Mouse (Mus musculus): ENCODE data around the gene Tsen34. TPM values are rescaled to one million over a fixed set of nuclear protein-coding genes. Genes with fewer than 3 reads are reported as not detected.
A peak's percentile ranks its signal among the peaks of the same experiment; 100 is the strongest.
"Not testable (repeated sequence)": the region's sequence is repeated elsewhere in the genome, so short reads cannot be mapped to it uniquely, and the experiment has no call there.

Tsen34 gene
- total RNA-seq, 1 experiment, result 90.2 TPM

- in situ Hi-C loops (cut with MboI; ENCODE audit: low sequenced_read_pairs in 2 of 2, unreplicated experiment in 2 of 2), result no loop called here
- Histone ChIP-seq H3K27ac (ENCODE audit: insufficient read depth, low read depth, low read length, poor library complexity, severe bottlenecking) (no peak overlapping the region), H3K36me3 (ENCODE audit: control insufficient read depth, insufficient read depth, low read length, poor library complexity, severe bottlenecking) (peaks cover 5% of the 10 kb centered on the region)
Observed at GRCm38 (mm10) chr7:3698471-3698870, 5.8 kb downstream of the Tsen34 start.

GRCm38 (mm10) chr7:3703148-3703878 lies 10.7 kb downstream of the Tsen34 start:
- Histone ChIP-seq H3K4me1 (ENCODE audit: control insufficient read depth in 2 of 2, insufficient read depth in 2 of 2, low read length in 2 of 2, poor library complexity in 1 of 2) (no peaks in the 10 kb centered on the region), H3K9me3 (ENCODE audit: control insufficient read depth, insufficient read depth, low read depth, low read length) (no peaks in the 10 kb centered on the region), H3K9ac (ENCODE audit: insufficient read depth, low read depth, low read length, poor library complexity, severe bottlenecking) (peak overlapping the region; percentile 69; the same call in 1 of the 2 replicates), H3K4me3 (ENCODE audit: insufficient read depth in 1 of 2, low read depth in 1 of 2, low read length in 2 of 2, poor library complexity in 1 of 2, severe bottlenecking in 1 of 2) (peak overlapping the region; percentile 51 to 79), H3K27ac (ENCODE audit: insufficient read depth, low read depth, low read length, poor library complexity, severe bottlenecking) (no peak overlapping the region; the same call in 1 of the 2 replicates), H3K36me3 (ENCODE audit: control insufficient read depth, insufficient read depth, low read length, poor library complexity, severe bottlenecking) (peaks cover 36% of the 10 kb centered on the region)
- TF ChIP-seq CHD2 (IDR thresholded peaks at IDR 0.05; ENCODE audit: low read depth, low read length), result no peak
- DNase-seq (ENCODE audit: low read depth, low spot score), result no peak
- in situ Hi-C loops (cut with MboI; ENCODE audit: low sequenced_read_pairs in 2 of 2, unreplicated experiment in 2 of 2), result no loop called here

More at GRCm38 (mm10) chr7:3698471-3698870, 5.8 kb downstream of the Tsen34 start:
- Histone ChIP-seq H3K4me1 (ENCODE audit: control insufficient read depth in 2 of 2, insufficient read depth in 2 of 2, low read length in 2 of 2, poor library complexity in 1 of 2) (no peaks in the 10 kb centered on the region), H3K4me3 (ENCODE audit: insufficient read depth in 1 of 2, low read depth in 1 of 2, low read length in 2 of 2, poor library complexity in 1 of 2, severe bottlenecking in 1 of 2) (no peak overlapping the region), H3K9me3 (ENCODE audit: control insufficient read depth, insufficient read depth, low read depth, low read length) (no peaks in the 10 kb centered on the region), H3K9ac (ENCODE audit: insufficient read depth, low read depth, low read length, poor library complexity, severe bottlenecking) (no peak overlapping the region)
- TF ChIP-seq CHD2 (IDR thresholded peaks at IDR 0.05; ENCODE audit: low read depth, low read length), result no peak
- no peak for TF ChIP-seq HCFC1 (IDR thresholded peaks at IDR 0.05; ENCODE audit: borderline replicate concordance, insufficient read depth, low read length)
- no peak for TF ChIP-seq MAFK (IDR thresholded peaks at IDR 0.05; ENCODE audit: insufficient read depth, low read depth, low read length)
- TF ChIP-seq ZNF384 (IDR thresholded peaks at IDR 0.05; ENCODE audit: low read depth, low read length), result no peak
- no peak for TF ChIP-seq ZC3H11A (IDR thresholded peaks at IDR 0.05; ENCODE audit: borderline replicate concordance, low read depth, low read length)
- no peak for DNase-seq (ENCODE audit: low read depth, low spot score)

DNA sequence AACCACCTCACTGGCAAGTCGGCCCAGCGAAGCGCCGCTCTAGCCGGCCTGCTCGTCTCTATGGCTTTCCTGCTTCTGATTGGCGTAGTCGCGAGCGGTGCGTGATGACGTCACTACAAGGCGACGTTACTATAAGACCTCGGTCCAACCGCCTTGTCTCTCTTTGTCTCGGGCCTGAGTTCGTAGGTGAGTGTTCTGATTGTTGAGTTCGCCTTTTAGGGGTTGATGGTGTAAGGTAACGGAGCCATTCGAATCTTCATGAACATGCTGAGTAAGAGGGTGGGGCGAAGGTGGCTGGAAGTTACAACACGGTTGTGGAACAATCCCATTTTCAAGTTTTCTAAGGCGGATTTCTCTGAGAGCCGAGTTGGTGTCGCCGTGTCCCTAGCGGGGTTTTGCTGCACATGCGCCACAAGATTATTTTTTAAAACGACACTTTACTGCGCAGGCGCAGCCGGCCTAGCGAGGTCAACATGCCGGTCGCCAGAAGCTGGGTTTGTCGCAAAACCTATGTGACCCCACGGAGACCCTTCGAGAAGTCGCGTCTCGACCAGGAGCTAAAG lies 11.3 kb downstream of the Tsen34 start, which contains the start of gene Rps9:
Gene Rps9, plus strand, starts transcription at position 115 of the 563 bp plus-strand sequence.
- in situ Hi-C loops (cut with MboI; ENCODE audit: low sequenced_read_pairs in 2 of 2, unreplicated experiment in 2 of 2), result no loop called here
- Histone ChIP-seq H3K4me3 (ENCODE audit: insufficient read depth in 1 of 2, low read depth in 1 of 2, low read length in 2 of 2, poor library complexity in 1 of 2, severe bottlenecking in 1 of 2) (peak within 1 kb of the TSS; percentile 79 to 85), H3K4me1 (ENCODE audit: control insufficient read depth in 2 of 2, insufficient read depth in 2 of 2, low read length in 2 of 2, poor library complexity in 1 of 2) (no peaks in the 10 kb centered on the region), H3K9me3 (ENCODE audit: control insufficient read depth, insufficient read depth, low read depth, low read length) (no peaks in the 10 kb centered on the region), H3K36me3 (ENCODE audit: control insufficient read depth, insufficient read depth, low read length, poor library complexity, severe bottlenecking) (peaks cover 36% of the 10 kb centered on the region), H3K27ac (ENCODE audit: insufficient read depth, low read depth, low read length, poor library complexity, severe bottlenecking) (peak within 1 kb of the TSS; percentile 93), H3K9ac (ENCODE audit: insufficient read depth, low read depth, low read length, poor library complexity, severe bottlenecking) (peak within 1 kb of the TSS; percentile 95)
- peak; percentile 95 for DNase-seq (ENCODE audit: low read depth, low spot score)
- TF ChIP-seq ZC3H11A (IDR thresholded peaks at IDR 0.05; ENCODE audit: borderline replicate concordance, low read depth, low read length), result no peak
- peak; percentile 72; the same call in 1 of the 2 replicates for TF ChIP-seq HCFC1 (IDR thresholded peaks at IDR 0.05; ENCODE audit: borderline replicate concordance, insufficient read depth, low read length)
- TF ChIP-seq CHD2 (IDR thresholded peaks at IDR 0.05; ENCODE audit: low read depth, low read length), result no peak

GRCm38 (mm10) chr7:3704475-3704874 lies 11.8 kb downstream of the Tsen34 start:
- in situ Hi-C loops (cut with MboI; ENCODE audit: low sequenced_read_pairs in 2 of 2, unreplicated experiment in 2 of 2), result no loop called here
- H3K36me3 ChIP-seq (ENCODE audit: control insufficient read depth, insufficient read depth, low read length, poor library complexity, severe bottlenecking), result peaks cover 36% of the 10 kb centered on the region
- H3K27ac ChIP-seq (ENCODE audit: insufficient read depth, low read depth, low read length, poor library complexity, severe bottlenecking), result peak overlapping the region; percentile 93
- H3K4me1 ChIP-seq (ENCODE audit: control insufficient read depth in 2 of 2, insufficient read depth in 2 of 2, low read length in 2 of 2, poor library complexity in 1 of 2), result no peaks in the 10 kb centered on the region
- TF ChIP-seq ZNF384 (IDR thresholded peaks at IDR 0.05; ENCODE audit: low read depth, low read length) (no peak), HCFC1 (IDR thresholded peaks at IDR 0.05; ENCODE audit: borderline replicate concordance, insufficient read depth, low read length) (no peak), CHD2 (IDR thresholded peaks at IDR 0.05; ENCODE audit: low read depth, low read length) (no peak), ZC3H11A (IDR thresholded peaks at IDR 0.05; ENCODE audit: borderline replicate concordance, low read depth, low read length) (no peak), MAFK (IDR thresholded peaks at IDR 0.05; ENCODE audit: insufficient read depth, low read depth, low read length) (no peak)
- no peaks in the 10 kb centered on the region for H3K9me3 ChIP-seq (ENCODE audit: control insufficient read depth, insufficient read depth, low read depth, low read length)
- peak overlapping the region; percentile 79 to 85 for H3K4me3 ChIP-seq (ENCODE audit: insufficient read depth in 1 of 2, low read depth in 1 of 2, low read length in 2 of 2, poor library complexity in 1 of 2, severe bottlenecking in 1 of 2)
- H3K9ac ChIP-seq (ENCODE audit: insufficient read depth, low read depth, low read length, poor library complexity, severe bottlenecking), result peak overlapping the region; percentile 95
- DNase-seq (ENCODE audit: low read depth, low spot score), result no peak

GRCm38 (mm10) chr7:3705461-3705860 lies 12.8 kb downstream of the Tsen34 start:
- H3K9ac ChIP-seq (ENCODE audit: insufficient read depth, low read depth, low read length, poor library complexity, severe bottlenecking), result peak overlapping the region; percentile 95
- H3K27ac ChIP-seq (ENCODE audit: insufficient read depth, low read depth, low read length, poor library complexity, severe bottlenecking), result peak overlapping the region; percentile 93
- H3K9me3 ChIP-seq (ENCODE audit: control insufficient read depth, insufficient read depth, low read depth, low read length); H3K4me1 ChIP-seq (ENCODE audit: control insufficient read depth in 2 of 2, insufficient read depth in 2 of 2, low read length in 2 of 2, poor library complexity in 1 of 2); in situ Hi-C loops (cut with MboI; ENCODE audit: low sequenced_read_pairs in 2 of 2, unreplicated experiment in 2 of 2); DNase-seq (ENCODE audit: low read depth, low spot score): not testable (repeated sequence)
- peak overlapping the region; percentile 79 to 85 for H3K4me3 ChIP-seq (ENCODE audit: insufficient read depth in 1 of 2, low read depth in 1 of 2, low read length in 2 of 2, poor library complexity in 1 of 2, severe bottlenecking in 1 of 2)
- H3K36me3 ChIP-seq (ENCODE audit: control insufficient read depth, insufficient read depth, low read length, poor library complexity, severe bottlenecking), result peaks cover 34% of the 10 kb centered on the region

Measured in ES-E14 (cell line).